Mouse (Mus musculus) ES-E14 (cell line): ENCODE results near the gene Atxn1.

ENCODE experiments used
- CHD2 ChIP-seq: IDR thresholded peaks from 2 replicates; pipeline ENCODE4 v1.6.1; 2014; ENCODE audit warnings: mild to moderate bottlenecking, low read depth, low read length, inconsistent platforms
- HCFC1 ChIP-seq: IDR thresholded peaks from 2 replicates; pipeline ENCODE4 v1.6.1; 2012; ENCODE audit warnings: low read length, inconsistent platforms, borderline replicate concordance; ENCODE audit not compliant: insufficient read depth
- MAFK ChIP-seq: IDR thresholded peaks from 2 replicates; pipeline ENCODE4 v1.6.1; 2014; ENCODE audit warnings: mild to moderate bottlenecking, low read depth, low read length, inconsistent platforms; ENCODE audit not compliant: insufficient read depth
- ZC3H11A ChIP-seq: IDR thresholded peaks from 2 replicates; pipeline ENCODE4 v1.6.1; 2012; ENCODE audit warnings: low read depth, mild to moderate bottlenecking, inconsistent platforms, low read length, borderline replicate concordance
- ZNF384 ChIP-seq: IDR thresholded peaks from 2 replicates; pipeline ENCODE4 v1.6.1; 2012; ENCODE audit warnings: low read depth, low read length, inconsistent platforms

DNA sequence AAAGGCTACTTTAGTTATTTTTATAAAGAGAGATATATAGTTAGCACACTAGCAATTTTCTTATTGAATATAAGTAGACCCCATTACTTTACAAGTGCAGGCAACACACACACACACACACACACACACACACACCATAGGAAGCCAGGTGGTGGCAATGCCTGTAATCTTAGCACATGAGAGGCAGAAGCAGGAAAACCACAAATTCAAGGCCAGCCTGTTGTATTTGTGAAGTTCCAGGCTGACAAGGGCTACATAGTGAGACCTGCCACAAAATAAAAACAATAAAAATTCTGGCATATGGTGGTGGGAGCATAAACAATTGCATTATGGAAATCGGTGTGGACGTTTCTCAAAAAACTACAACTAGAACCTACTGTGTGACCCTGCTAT, 88.4 kb downstream of the Atxn1 start:
- TF ChIP-seq ZC3H11A (no peak), MAFK (no peak), CHD2 (no peak), HCFC1 (no peak), ZNF384 (no peak)
